Mouse (Mus musculus) heart, postnatal 25 days (tissue): ENCODE data around the gene Cct8l1. TPM values are rescaled to one million over a fixed set of nuclear protein-coding genes. Genes with fewer than 3 reads are reported as not detected.
A peak's percentile ranks its signal among the peaks of the same experiment; 100 is the strongest.

ENCODE experiments used
- DNase-seq: peaks from one replicate; pipeline ENCODE4 v3.0.0; 2022; ENCODE audit warnings: low spot score
- intact Hi-C: fragments of 180-260 bp; cut with DNase I; formaldehyde crosslinking; loops from one replicate; pipeline ENCODE4 v1.15.1; 2025
- total RNA-seq, 2 experiments: library from RNA; stranded (reverse); gene quantifications; 2 replicates each; pipeline ENCODE4 v1.2.3; 2021

Gene Cct8l1
- total RNA-seq: under 1 TPM in 1 of 2 experiments, not detected in 1; 0.16 TPM

- DNase-seq: no peak
- intact Hi-C loops: no loop called here
Measured at GRCm38 (mm10) chr5:25515767-25516166, at the start of gene Cct8l1. Gene Cct8l1 (plus strand): TSS chr5:25516067.

- intact Hi-C loops: no loop called here
- DNase-seq: no peak
Measured at GRCm38 (mm10) chr5:25472070-25472469, 43.8 kb upstream of the Cct8l1 start.

- DNase-seq: no peak
- intact Hi-C loops: no loop called here
Measured at GRCm38 (mm10) chr5:25475789-25476188, 40.1 kb upstream of the Cct8l1 start.

- no peak for DNase-seq
- intact Hi-C loops: no loop called here
Measured at GRCm38 (mm10) chr5:25478863-25479262, 37.0 kb upstream of the Cct8l1 start.

GRCm38 (mm10) chr5:25496652-25497051 is 19.2 kb upstream of the Cct8l1 start:
- no peak for DNase-seq
- intact Hi-C loops: loop anchor here (5.0 to 10.0 kb wide), 2 partner anchors 59 to 652 kb away; partner anchors contain the start of gene Rheb

GRCm38 (mm10) chr5:25497369-25497719 is 18.5 kb upstream of the Cct8l1 start:
- intact Hi-C loops: loop anchor here (5.0 to 10.0 kb wide), 2 partner anchors 60 to 653 kb away; partner anchors contain the start of gene Rheb

GRCm38 (mm10) chr5:25497720-25498345 is 18.0 kb upstream of the Cct8l1 start:
- peak; percentile 38 for DNase-seq
- intact Hi-C loops: loop anchor here (5.0 to 10.0 kb wide), 2 partner anchors 61 to 653 kb away; partner anchors contain the start of gene Rheb

More at GRCm38 (mm10) chr5:25497369-25497719, 18.5 kb upstream of the Cct8l1 start:
- DNase-seq: no peak

GRCm38 (mm10) chr5:25498346-25498820 is 17.5 kb upstream of the Cct8l1 start, which contains the start of gene Kmt2c:
Gene Kmt2c (minus strand): TSS chr5:25498783.
- DNase-seq: peak; percentile 58
- intact Hi-C loops: loop anchor here (5.0 to 10.0 kb wide), 2 partner anchors 61 to 654 kb away; partner anchors contain the start of gene Rheb

GRCm38 (mm10) chr5:25498821-25499422 is 16.9 kb upstream of the Cct8l1 start:
- DNase-seq: peak; percentile 71
- intact Hi-C loops: loop anchor here (5.0 to 10.0 kb wide), 2 partner anchors 62 to 654 kb away; partner anchors contain the start of gene Rheb

- intact Hi-C loops: loop anchor here (1.0 to 10.0 kb wide), 3 partner anchors 30 to 655 kb away; partner anchors contain the start of gene Rheb
Measured at GRCm38 (mm10) chr5:25499423-25500398, 16.2 kb upstream of the Cct8l1 start.

GRCm38 (mm10) chr5:25500686-25501085 is 15.2 kb upstream of the Cct8l1 start:
- no peak for DNase-seq
- intact Hi-C loops: loop anchor here (1.0 kb wide), 1 partner anchor 29 kb away; no protein-coding TSS in a partner anchor

More at GRCm38 (mm10) chr5:25499423-25500398, 16.2 kb upstream of the Cct8l1 start:
- DNase-seq: peak; percentile 94

GRCm38 (mm10) chr5:25506041-25506440 is 9.8 kb upstream of the Cct8l1 start:
- intact Hi-C loops: no loop called here
- no peak for DNase-seq

- intact Hi-C loops: no loop called here
Measured at GRCm38 (mm10) chr5:25516301-25516895, 531 bp downstream of the Cct8l1 start.

GRCm38 (mm10) chr5:25517550-25517949 is 1.7 kb downstream of the Cct8l1 start:
- intact Hi-C loops: no loop called here
- DNase-seq: no peak

More at GRCm38 (mm10) chr5:25516301-25516895, 531 bp downstream of the Cct8l1 start:
- DNase-seq: no peak

GRCm38 (mm10) chr5:25519820-25520219 is 4.0 kb downstream of the Cct8l1 start:
- no peak for DNase-seq
- intact Hi-C loops: no loop called here

GRCm38 (mm10) chr5:25521461-25521860 is 5.6 kb downstream of the Cct8l1 start:
- intact Hi-C loops: no loop called here
- no peak for DNase-seq

- peak; percentile 55 for DNase-seq
- intact Hi-C loops: no loop called here
Measured at GRCm38 (mm10) chr5:25526116-25526515, 10.2 kb downstream of the Cct8l1 start.

GRCm38 (mm10) chr5:25526926-25527325 is 11.1 kb downstream of the Cct8l1 start:
- intact Hi-C loops: no loop called here

GRCm38 (mm10) chr5:25527971-25528370 is 12.1 kb downstream of the Cct8l1 start:
- DNase-seq: no peak
- intact Hi-C loops: loop anchor here (2.0 kb wide), 1 partner anchor 91 kb away; no protein-coding TSS in a partner anchor

More at GRCm38 (mm10) chr5:25526926-25527325, 11.1 kb downstream of the Cct8l1 start:
- DNase-seq: no peak
